Mouse (Mus musculus) kidney, adult 10 weeks (tissue): Measurements from ENCODE around the gene Gpr19. TPM values are rescaled to one million over a fixed set of nuclear protein-coding genes. Genes with fewer than 3 reads are reported as not detected.

ENCODE experiments used
- polyA plus RNA-seq: library from polyadenylated mRNA; stranded (reverse); fragments of 350-450 nt; fragmentation: Illumina TruSeq; extraction: RNeasy Lipid Tissue Mini Kit (QIAGEN cat#74804); gene quantifications from one replicate; pipeline ENCODE4 v1.2.3, GENCODE M21; 2014; ENCODE audit warnings: low read depth, low replicate concordance

Gpr19 gene
- polyA plus RNA-seq = 1.8 TPM

GRCm38 (mm10) chr6:134898095-134898965 is at the start of gene Gpr19:
Gpr19 (minus strand) TSS chr6:134898578.

GRCm38 (mm10) chr6:134920190-134921013 is 22.0 kb upstream of the Gpr19 start, which contains the start of gene Cdkn1b:
Cdkn1b (plus strand) TSS chr6:134920401.

GRCm38 (mm10) chr6:134829786-134830700 is 68.3 kb downstream of the Gpr19 start, which contains the start of gene Crebl2:
Crebl2 (plus strand) TSS chr6:134830154.

Other genes with a start within 250 kb of the Gpr19 start
- gene Dusp16, start 106.0 kb downstream of the Gpr19 start, polyA plus RNA-seq = 47.3 TPM
- 43.6 TPM for gene Crebl2, start 68.4 kb downstream of the Gpr19 start, polyA plus RNA-seq
- gene Cdkn1b, start 21.8 kb upstream of the Gpr19 start, polyA plus RNA-seq = 90.1 TPM
- gene Apold1, start 83.1 kb upstream of the Gpr19 start, polyA plus RNA-seq = 2.2 TPM
- gene Ddx47, start 113.0 kb upstream of the Gpr19 start, polyA plus RNA-seq = 133 TPM
- 1.4 TPM for gene Gprc5a, start 167.1 kb upstream of the Gpr19 start, polyA plus RNA-seq
- not detected for gene Gprc5d, start 219.7 kb upstream of the Gpr19 start, polyA plus RNA-seq